Mouse (Mus musculus): ENCODE data around the gene Mpg.

- TF ChIP-seq EP300 (IDR thresholded peaks at IDR 0.05; ENCODE audit: low read depth) (no peak), CTCF (IDR thresholded peaks at IDR 0.05; ENCODE audit: low read depth) (no peak)
Measured at GRCm38 (mm10) chr11:32197766-32198165, 28.5 kb upstream of the Mpg start.
